Mouse (Mus musculus) right cerebral cortex, adult 18-20 months (tissue): ENCODE results near the gene Emilin1.

Source experiments
- DNase-seq: peaks from one replicate; pipeline ENCODE4 v3.0.0; 2022; ENCODE audit warnings: mixed read lengths

Emilin1 gene

DNA sequence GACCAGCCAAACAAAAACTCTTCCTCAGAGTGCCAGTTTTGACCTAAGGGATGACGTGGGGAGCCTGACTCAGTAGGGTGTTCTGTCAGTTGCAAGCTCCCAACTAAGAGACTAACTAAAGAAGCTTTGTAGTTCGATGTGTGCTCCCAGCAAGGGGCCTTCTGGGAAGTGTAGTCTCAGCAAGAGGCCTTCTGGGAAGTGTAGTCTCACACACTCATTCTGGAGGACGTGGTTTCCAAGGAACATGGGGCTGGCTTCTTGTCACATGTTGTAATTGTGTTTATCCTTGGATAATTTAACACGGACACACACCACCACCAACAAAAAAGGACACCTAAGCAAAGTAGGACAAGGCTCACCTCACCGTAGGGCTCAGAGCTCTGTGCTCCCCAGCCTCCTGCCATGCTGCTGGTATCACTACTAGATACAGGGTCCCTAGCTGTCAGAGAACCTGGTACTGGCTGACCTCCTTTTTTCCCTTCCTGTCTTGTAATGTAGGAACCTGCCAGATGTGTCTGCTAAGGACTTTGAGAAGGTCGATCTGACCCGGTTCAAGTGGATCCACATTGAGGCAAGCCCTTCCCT, 14.8 kb downstream of the Emilin1 start:
- peak; percentile 74 for DNase-seq

DNA sequence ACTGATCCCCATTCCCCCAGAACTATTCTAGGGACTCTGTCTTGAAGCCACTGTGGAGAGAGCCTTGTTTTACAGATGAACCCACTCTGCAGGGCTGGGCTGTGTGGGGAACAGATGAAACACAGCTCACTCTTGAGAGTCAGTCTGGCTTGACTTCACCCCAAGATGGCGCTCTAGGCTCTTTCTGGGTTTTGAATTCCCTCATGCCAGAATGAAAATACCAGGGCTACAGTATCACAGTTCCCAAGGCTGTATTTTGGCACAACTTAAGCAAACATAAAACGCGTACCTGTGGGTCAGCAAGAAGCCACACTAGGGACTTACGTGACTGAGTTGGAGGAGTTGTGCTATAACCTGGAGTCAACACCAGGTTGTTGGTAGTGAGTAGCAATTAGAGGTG, 16.9 kb downstream of the Emilin1 start:
- peak; percentile 72 for DNase-seq

DNA sequence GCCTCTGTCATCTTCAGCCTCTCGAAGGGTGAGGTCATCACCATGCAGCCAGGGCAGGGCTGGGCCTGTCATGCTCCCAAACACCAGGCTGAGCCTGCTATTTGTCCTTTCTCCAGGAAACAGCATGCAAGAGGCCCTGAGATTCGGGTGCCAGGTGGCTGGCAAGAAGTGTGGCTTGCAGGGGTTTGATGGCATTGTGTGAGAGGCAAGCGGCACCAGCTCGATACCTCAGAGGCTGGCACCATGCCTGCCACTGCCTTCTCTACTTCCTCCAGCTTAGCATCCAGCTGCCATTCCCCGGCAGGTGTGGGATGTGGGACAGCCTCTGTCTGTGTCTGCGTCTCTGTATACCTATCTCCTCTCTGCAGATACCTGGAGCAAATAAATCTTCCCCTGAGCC, 17.6 kb downstream of the Emilin1 start:
- DNase-seq = no peak

DNA sequence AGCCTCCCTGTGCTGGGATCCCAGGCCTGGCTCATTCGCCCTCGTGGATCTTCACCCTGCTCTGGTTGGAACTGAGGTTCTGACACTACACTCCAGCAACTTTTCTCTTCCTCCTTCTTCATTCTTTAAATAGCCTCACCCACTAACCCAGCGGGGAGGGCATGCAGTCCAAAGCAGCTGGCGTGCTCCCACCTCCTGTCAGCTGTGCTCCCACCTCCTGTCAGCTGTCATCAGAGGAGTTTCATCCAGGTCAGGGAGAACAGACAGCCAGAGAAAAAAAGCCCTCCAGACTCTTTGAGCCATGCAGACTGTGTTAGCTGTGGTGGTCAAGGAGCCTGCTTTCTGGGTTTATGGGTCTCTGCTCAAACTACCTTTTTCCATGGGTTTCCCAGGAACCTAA, 18.2 kb downstream of the Emilin1 start:
- DNase-seq = no peak

DNA sequence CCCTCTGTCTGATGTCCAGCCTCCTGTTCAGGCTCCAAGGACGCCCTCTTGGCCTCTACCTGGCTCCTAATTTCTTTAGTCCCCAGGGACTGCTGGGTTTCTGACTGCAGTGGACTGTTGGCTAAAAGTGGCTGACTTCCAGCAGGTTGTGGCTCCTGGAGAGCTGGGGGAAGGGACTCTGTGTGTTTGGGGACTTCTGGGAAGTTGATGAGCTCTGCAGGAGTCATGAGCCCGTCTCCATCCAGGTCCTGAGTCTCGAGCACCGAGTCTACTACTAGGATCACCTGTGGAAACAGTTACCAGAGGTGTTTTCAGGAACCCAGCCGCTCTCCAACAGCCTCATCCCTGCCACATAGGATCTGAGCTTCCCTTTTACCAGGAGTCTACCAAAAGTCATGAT, 20.5 kb downstream of the Emilin1 start:
- no peak for DNase-seq

DNA sequence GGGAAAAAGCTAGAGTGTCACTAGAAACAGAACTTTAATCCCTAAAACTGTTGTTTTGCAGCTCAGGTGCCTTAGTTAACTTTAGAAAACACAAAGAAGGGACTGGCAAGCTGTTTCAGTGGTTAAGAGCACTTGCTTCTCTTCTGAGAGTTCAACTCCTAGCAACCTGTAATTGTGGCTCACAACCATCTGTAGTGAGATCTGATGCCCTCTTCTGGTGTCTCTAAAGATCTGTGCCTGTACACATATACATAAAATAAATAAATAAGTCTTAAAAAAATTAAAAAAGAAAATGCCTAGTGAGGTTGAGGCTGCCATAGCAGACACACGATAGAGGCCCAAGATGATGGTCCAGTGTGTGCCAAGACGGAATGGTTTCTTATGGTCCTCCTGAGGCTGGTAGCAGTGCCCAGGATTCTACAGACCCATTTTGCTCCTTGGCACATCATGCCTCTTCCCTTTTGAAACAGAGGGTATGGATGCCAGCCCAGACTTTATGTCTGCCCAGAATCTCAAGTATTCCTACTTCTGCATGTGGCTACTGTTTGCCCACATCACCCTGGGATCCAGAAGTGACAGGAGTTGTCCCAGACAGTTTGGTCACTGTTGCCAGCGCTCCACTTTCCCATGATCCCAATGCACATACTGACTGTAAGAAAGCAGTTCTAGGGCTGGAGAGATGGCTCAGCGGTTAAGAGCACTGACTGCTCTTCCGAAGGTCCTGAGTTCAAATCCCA, 21.7 kb downstream of the Emilin1 start:
- no peak for DNase-seq

DNA sequence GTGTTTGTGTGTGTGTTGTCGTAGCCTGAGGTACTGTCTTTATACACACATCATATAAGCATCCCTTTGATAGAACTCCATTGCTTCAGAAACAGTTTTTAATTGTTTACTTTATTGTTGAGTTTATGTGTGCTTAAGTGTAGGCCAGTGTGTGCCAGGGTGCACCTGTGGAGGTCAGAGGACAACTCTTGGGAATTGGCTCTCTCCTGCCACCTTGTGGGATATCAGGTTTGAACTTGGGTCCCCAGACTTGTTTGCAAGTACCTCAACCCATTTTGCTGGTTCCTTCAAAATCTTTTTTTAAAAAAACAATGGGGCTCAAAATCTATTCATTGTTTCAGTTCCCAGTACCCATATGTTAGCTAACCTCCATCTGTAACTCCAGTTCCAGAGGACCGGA, 29.8 kb downstream of the Emilin1 start:
- DNase-seq = no peak

DNA sequence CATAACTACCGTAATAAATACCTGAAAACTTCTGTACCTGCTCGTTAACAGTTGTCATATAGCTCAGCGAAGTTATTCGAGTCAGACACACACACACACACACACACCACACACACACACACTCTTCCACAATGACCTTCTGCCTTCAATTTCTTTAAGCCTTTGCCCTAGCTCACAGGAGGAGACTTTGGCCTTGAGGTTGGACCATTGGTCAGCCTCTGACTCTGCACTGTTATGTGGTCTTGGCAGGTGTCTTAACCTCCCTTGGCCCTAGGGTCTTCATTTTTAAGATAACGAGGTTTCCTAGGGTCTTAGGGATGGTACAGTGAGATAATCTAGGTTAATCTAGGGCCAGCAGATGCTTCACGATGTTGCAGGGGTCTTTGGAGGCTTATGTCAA, 31.1 kb downstream of the Emilin1 start:
- no peak for DNase-seq

DNA sequence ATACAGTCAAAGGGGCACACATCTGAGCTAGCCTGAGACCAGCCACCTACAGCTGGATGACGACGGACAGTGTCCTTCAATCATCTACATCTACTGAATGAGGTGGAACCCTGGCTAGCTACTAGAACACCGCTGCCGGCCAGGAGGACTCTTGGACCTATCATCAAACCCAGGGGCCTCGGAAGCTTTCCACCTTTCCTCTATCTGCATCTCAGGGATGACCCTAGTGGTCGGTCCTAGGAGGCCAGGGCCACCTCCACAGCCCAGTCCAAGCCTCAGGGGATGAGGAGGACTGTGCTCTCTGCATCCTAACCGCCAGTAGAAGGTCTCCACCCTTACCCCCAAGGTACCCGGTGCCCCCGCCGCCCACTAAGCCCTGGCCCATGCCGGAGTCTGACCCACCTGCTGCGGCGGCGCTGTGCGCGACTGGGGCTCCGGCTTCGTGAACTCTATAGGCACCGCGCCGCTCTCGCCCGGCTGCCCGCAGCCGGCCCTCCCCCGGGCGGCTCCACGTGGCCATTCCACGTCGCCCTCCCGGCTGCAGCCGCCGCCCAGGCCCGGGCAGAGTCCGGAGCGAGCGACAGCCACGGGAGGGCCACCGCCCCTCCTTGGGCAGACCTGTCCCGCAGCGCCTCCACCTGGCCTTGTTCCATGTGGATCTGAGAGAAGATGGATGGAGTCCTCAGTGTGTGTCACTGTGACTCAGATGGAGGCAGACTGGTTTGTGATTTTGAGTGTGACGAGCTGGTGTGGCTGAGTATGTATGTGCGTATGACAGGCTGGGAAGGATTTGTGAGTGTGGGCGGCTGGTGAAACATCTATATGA, 32.0 kb downstream of the Emilin1 start, which contains the start of gene Cgref1:
TSS of gene Cgref1 (minus strand) at position 636 of the 826 bp plus-strand sequence.
- DNase-seq = peak; percentile 84

DNA sequence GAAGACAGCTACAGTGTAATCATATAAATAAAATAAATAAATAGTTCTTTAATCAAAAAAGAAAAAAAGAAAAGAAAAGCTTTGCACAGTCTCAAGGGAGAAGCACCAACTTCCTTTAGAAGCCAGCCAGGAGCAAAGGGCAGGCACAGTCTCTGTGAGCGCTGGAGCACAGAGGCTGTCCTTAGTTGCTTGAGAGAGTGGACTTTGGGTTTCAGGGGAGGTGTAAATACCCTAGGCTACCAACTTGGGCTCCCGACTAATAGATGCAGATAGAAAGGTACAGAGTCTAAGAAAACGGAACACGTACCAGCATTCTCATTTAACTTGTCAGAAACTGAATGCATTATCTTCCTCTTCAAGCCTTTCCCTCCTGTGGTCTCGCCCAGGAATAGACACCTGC, 35.4 kb downstream of the Emilin1 start:
- DNase-seq = no peak

DNA sequence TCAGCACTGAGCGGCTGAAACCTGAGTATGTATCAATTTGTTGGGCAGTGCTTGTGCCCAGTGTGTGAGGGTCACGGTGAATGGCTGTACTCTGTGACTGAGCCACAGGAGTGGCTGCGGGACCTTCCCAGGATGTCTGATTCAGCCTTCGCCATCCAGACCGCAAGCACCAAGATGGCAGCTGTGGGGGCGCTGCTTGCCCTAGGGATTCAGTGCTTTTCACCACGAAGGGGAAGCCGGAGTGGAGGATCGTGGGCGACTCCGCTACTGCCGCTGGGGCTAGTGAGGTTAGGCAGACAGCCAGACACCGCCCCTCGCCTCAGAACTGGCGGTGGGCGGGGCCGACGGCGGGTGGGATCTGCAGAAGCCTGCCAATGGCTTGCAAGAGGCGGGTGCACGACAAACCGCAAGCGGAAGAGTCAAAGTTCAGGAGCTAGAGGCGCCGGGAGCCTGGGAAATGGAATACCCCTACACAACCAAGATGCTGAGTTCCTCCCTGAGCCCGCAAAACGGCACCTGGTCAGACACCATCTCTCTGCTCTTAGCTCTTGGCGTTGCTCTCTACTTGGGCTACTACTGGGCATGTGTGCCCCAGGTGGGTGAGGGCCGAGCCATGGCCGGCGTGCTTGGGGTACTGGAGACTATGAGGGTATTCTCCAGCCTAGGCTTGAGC, 36.6 kb downstream of the Emilin1 start:
- DNase-seq = peak; percentile 95

DNA sequence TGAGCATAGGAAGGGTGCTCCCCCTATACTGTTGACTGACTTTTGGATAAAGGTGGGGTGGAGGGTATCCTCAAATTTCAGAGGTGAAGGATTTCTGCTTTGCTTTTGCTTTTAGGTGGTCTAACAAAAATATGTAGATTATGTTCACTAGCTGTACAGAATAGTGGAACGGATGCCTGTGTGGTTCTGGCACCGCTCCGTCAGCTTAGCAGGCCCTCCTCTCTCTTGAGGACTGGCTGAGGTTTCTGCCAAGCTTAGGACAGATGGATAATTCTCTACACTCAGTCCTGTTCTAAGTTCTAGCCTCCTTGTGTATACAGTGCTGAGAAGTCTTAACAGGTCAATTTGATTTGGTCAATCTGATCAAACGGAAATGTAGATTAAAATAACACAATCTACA, 37.2 kb downstream of the Emilin1 start:
- DNase-seq = no peak

DNA sequence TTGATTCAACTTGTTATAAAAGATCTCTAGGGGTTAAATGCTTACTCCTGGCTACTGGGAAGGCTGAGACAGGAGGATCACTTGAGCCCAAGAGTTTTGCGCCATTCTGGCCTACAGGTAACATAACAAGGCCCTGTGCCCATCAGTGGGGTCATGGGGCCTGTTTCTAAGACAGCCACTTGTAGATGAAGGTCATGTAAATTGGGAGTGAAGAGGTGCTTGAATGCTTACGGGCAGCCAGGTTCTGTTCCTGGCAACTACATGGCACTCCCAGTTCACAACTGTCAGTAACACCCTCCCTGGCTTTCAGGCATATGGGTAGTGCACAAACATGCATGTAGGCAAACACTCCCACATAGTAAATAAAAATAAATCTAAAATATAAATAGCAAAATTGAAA, 37.7 kb downstream of the Emilin1 start:
- DNase-seq = no peak

DNA sequence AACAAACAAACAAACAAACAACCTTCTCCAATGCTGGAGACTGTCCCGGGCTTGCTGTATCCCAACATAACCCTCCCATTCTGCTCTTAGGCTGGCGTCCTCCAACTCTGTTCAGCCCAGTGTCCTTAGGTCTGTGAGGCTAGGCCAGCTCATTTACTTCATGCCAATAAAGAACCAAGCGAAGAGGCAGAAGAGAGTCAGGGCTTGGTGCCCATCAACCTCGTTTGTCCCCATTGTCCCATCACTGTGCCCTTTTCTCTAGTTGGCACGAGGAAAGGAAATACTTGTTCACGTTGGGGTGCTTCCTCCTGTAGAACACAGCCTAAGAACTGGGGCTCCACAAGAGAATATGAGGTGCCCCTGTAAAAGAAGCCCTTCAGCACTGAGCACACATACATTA, 38.5 kb downstream of the Emilin1 start:
- DNase-seq = no peak

DNA sequence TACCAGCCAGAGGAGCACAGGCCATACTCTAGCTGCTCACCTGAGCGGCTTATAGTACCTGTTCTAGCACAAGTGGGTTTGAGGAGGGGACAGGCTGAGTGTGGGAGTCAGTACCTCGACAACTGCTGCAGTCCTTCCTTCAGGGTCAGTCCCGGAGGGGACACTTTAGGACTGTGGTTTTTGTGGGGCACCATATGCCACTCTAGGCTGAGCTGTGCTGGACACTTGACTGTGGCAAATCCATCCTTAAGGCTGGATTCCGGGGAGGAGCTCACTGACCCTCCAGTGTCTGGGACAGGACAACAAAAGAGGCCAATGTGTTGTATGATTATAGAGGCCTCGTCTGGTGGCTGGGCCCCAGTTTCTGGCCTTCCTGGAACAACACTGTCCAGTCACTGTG, 39.3 kb downstream of the Emilin1 start:
- DNase-seq = no peak

DNA sequence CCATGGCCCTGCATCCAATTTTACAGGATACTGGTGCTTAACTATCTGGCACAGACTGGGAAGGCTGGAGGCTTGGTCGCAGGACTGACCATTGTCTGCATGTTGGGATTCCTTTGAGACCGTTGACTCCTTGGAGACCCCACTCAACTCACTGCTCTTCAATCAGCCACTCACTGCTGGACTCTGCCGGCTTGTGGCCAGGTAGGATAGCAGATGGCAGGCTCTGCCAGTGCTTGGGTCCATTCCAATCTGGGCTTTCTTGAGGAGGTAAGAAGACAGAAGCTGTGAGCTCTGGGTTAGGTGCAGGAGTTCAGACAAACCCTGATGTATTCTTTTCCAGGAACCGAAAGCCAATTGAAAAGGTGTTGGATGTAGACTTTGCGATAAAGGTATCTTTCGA, 40.9 kb downstream of the Emilin1 start:
- DNase-seq = no peak

DNA sequence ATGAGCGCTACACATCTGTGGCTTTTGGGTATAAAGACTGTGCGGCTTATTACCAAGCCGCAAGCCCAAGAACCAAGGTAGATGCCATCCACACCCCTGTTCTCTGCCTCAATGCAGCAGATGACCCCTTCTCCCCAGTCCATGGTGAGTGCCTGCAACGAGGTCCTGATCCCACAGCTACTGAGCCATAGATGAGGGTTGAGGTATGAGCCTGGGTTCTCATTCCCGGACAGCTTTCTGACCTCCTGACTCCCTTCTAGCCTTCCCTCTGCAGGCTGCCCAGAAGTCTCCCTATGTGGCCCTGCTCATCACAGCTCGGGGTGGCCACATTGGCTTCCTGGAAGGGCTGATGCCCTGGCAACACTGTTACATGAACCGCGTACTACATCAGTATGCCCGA, 41.4 kb downstream of the Emilin1 start:
- DNase-seq = no peak

DNA sequence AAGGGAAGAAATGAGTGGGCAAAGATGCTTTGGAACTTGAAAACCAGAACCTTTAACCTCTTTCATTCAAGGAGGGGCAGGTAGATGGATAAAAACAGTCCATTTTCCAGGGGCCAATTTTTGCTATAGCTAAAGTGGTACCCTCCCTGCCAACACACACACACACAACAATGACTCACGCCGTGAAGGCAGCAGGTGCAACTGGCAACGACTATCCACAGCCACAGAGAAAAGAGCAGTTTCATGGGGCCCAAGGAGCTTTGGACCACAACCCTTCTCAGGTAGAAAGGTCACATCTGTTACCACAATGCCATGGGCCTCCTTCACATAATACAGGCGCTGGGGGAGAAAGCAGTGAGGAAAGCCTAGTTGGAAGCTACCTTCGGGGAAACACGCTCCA, 42.5 kb downstream of the Emilin1 start:
- DNase-seq = no peak

DNA sequence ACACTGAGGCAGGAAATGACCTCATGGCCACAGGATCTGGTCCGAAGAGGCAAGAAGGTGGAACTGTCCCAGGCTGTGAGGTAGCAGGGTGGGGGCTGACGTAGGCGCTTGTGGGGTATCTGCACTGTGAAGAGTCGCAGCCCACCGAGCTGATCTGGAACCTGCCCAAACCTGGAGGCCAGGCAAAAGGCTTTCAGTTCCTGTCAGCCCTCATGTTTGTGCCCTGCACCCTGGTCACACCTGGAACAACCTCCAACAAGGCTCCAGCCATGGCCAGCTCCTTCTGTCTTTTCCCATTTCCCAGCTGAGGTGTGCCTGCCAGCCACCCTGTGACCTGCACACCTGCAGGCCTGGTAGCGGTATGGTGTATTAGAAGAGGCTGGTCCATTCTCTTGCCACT, 44.7 kb downstream of the Emilin1 start:
- no peak for DNase-seq

DNA sequence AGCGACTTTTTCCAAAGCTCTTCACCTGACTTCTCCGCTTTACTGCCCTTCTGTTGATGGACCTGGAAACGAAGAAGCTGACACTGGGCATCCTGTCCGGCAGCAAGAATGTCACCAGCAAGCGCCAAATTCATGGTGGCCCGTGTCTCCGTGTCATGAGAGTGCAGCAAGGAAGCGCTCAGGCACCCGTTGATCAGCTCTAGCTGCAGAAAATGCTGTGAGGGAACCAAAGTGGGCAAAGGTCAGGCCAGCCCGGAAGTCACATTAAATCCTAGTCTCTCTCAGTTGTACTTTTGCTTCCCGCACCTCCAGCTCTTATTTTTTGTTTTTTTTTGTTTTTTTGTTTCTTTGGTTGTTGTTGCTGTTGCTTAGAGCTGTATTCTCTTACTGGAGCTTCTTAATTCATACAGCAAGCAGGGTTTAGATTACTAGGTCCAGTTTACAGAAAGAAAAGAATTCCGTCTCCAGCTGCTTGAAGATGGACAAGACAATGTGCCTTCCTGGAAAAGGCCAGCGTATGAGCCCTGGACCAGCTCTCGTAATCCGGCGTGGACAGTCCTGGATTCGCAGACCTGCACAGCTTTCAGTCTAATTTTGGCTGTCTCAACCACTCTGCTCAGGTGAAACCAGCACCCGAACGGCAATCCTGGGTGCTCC, 46.1 kb downstream of the Emilin1 start:
- no peak for DNase-seq

DNA sequence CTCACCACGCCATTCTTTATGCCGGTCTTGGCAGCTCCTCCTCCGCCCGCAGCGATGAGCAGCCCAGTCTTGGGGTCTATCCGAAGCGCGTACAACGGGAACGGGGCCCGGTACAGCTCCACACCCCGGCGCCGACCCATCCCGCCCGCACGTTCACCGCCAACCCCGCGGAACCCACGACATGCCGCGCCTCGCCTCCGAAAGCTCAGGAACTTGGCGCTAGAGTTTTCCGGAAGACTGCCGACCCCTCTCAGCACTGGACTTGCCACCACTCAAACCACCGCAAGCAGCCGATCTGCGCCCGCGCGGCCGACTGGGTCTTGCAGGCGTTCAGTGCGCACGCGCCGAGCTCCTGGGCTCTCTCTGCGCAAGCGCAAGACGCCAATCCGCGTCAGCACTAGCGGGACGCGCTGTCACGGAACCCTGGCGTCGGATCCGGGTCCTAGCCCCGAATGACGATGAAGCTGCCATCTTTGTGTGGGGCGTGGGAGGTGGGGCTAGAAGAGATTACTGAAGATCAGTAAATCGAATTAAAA, 46.8 kb downstream of the Emilin1 start, which contains the start of gene Preb:
TSS of gene Preb (minus strand) at position 396 of the 536 bp plus-strand sequence.
- peak; percentile 99 for DNase-seq

DNA sequence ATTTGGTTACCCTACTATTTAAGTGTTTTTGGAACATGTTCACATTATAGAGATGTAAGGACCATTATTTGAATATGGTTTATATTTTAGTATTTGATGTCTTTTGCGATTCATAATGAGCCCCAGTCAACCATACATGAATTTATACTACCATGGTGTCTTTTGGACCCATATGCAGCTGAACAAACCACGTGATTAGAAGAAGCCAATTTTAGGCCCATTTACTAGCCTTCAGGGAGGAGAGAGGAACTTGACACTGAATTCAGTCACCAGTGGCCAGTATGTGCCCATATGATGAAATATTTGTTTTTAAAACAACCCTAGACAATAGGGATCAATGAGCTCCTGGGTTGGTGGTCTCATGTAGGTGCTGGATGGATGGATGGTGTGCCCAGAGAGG, 47.6 kb downstream of the Emilin1 start:
- DNase-seq = no peak
